Comparison of ENCODE assay signal across 23 mouse cellular contexts in genomic region chr1:87684791-87685190, GRCm38 (mm10).
A peak's percentile ranks its signal among the peaks of the same experiment; 100 is the strongest.
DNase-seq lines count a peak whose midpoint lies in the region; ATAC-seq and TF ChIP-seq lines count a peak whose summit lies in the region.
"Had no signal": no experiment of that assay in that cellular context is flagged by ENCODE, and none has a peak within 500 bp of the region (broad histone marks: within the 10 kb centered on the region; RNA-seq: fewer than 3 reads in every experiment).

No protein-coding gene starts in this region.

- H3K9ac ChIP-seq in heart, adult 2 months (ENCODE audit: low read depth, low read length): no peak overlapping the region
- H3K9ac ChIP-seq in forebrain, embryonic 15.5 days (replicated peaks): no peak overlapping the region
- H3K9ac ChIP-seq: forebrain, embryonic 12.5 days; hindbrain, embryonic 14.5 days; limb, embryonic 13.5 days; liver, embryonic 15.5 days; neural tube, embryonic 12.5 days had no signal

- H3K79me2 ChIP-seq in heart, adult 2 months (replicated peaks; ENCODE audit: control insufficient read depth, insufficient read depth, low read length): no peaks in the 10 kb centered on the region

- H3K27ac ChIP-seq in heart, adult 2 months: no peak overlapping the region
- no peak overlapping the region for H3K27ac ChIP-seq in forebrain, embryonic 15.5 days (replicated peaks)
- H3K27ac ChIP-seq: forebrain, embryonic 12.5 days; gastrocnemius, adult 2 months; hindbrain, embryonic 14.5 days; limb, embryonic 13.5 days; liver, embryonic 15.5 days; neural tube, embryonic 12.5 days had no signal

- TF ChIP-seq EP300 in heart, adult 2 months (IDR thresholded peaks at IDR 0.05; ENCODE audit: insufficient read depth, low read depth, low read length): no peak

- no peaks in the 10 kb centered on the region for H3K9me3 ChIP-seq in forebrain, embryonic 15.5 days
- H3K9me3 ChIP-seq: forebrain, embryonic 12.5 days; limb, embryonic 13.5 days; liver, embryonic 15.5 days had no signal

- H3K4me3 ChIP-seq in heart, adult 2 months: no peak overlapping the region
- no peak overlapping the region for H3K4me3 ChIP-seq in forebrain, embryonic 15.5 days
- H3K4me3 ChIP-seq: forebrain, embryonic 12.5 days; gastrocnemius, adult 2 months; limb, embryonic 13.5 days; liver, embryonic 15.5 days; neural tube, embryonic 12.5 days had no signal

- intact Hi-C loops in left cerebral cortex, postnatal 4 days (cut with DNase I): no loop called here
- intact Hi-C loops in heart, adult 2 months (cut with DNase I): no loop called here

- TF ChIP-seq CTCF in heart, adult 2 months (IDR thresholded peaks at IDR 0.05): no peak

- no peak overlapping the region for H3K4me2 ChIP-seq in forebrain, embryonic 15.5 days (replicated peaks)
- H3K4me2 ChIP-seq: forebrain, embryonic 12.5 days; hindbrain, embryonic 14.5 days; limb, embryonic 13.5 days; liver, embryonic 15.5 days; midbrain, embryonic 11.5 days; neural tube, embryonic 12.5 days had no signal

- ATAC-seq in forebrain, embryonic 15.5 days (replicated peaks): no peak
- ATAC-seq: Patski had no signal

- no peaks in the 10 kb centered on the region for H3K4me1 ChIP-seq in heart, adult 2 months (ENCODE audit: control insufficient read depth, insufficient read depth, low read length)
- H3K4me1 ChIP-seq in forebrain, embryonic 15.5 days: no peaks in the 10 kb centered on the region
- H3K4me1 ChIP-seq: forebrain, embryonic 12.5 days; liver, embryonic 15.5 days; neural tube, embryonic 12.5 days had no signal

- WGBS in heart, adult 2 months: 90% methylated on average over 3 of the region's 3 CpGs
- WGBS in forebrain, embryonic 15.5 days: 81% methylated on average over 3 of the region's 3 CpGs

- no peaks in the 10 kb centered on the region for H3K27me3 ChIP-seq in heart, adult 2 months (ENCODE audit: control insufficient read depth, insufficient read depth, low read length)
- H3K27me3 ChIP-seq in forebrain, embryonic 15.5 days: no peaks in the 10 kb centered on the region
- H3K27me3 ChIP-seq: forebrain, embryonic 12.5 days; limb, embryonic 13.5 days; liver, embryonic 15.5 days; neural tube, embryonic 12.5 days had no signal

- peak; percentile 67 for DNase-seq in layer of hippocampus, adult 11-12 months (ENCODE audit: low spot score)
- no peak for DNase-seq in layer of hippocampus, postnatal 10 days (ENCODE audit: low spot score in 2 of 2)
- DNase-seq in layer of hippocampus, adult 9-11 months: peak; percentile 84
- DNase-seq in left cerebral cortex, postnatal 4 days: peak; percentile 43
- DNase-seq in heart, adult 2 months: no peak
- no peak for DNase-seq in neural tube, embryonic 10.5 days (ENCODE audit: extremely low spot score, low spot score)
- DNase-seq: B cell, adult 2 months; cerebellum, adult 11-12 months; embryo, embryonic 11 days; gastrocnemius, adult 2 months; heart, adult 11 months; kidney, adult 18-20 months; kidney, postnatal 36 days; lung, postnatal 36 days; thymus, postnatal 36 days had no signal

- H3K36me3 ChIP-seq in heart, adult 2 months (ENCODE audit: control insufficient read depth, insufficient read depth, low read length): no peaks in the 10 kb centered on the region
- H3K36me3 ChIP-seq in forebrain, embryonic 15.5 days: no peaks in the 10 kb centered on the region
- H3K36me3 ChIP-seq: forebrain, embryonic 12.5 days; limb, embryonic 13.5 days; neural tube, embryonic 12.5 days had no signal

- no peak for TF ChIP-seq POLR2A in heart, adult 2 months (IDR thresholded peaks at IDR 0.05; ENCODE audit: insufficient read depth, low read depth, low read length)

Comparison
In these comparisons a context has a peak if more than half of its experiments do, and no peak if none do; other contexts are left out.
1. DNase-seq: peak in layer of hippocampus, adult 11-12 months (single experiment), layer of hippocampus, adult 9-11 months (single experiment) and left cerebral cortex, postnatal 4 days (single experiment); none in layer of hippocampus, postnatal 10 days (0 of 2), heart, adult 2 months (0 of 2) and neural tube, embryonic 10.5 days (single experiment).